Mouse (Mus musculus) ES-E14 (cell line): ENCODE data around the gene Cd300e.

Experiments used
- HCFC1 ChIP-seq: IDR thresholded peaks from 2 replicates; pipeline ENCODE4 v1.6.1; 2012; ENCODE audit warnings: low read length, inconsistent platforms, borderline replicate concordance; ENCODE audit not compliant: insufficient read depth
- MAFK ChIP-seq: IDR thresholded peaks from 2 replicates; pipeline ENCODE4 v1.6.1; 2014; ENCODE audit warnings: mild to moderate bottlenecking, low read depth, low read length, inconsistent platforms; ENCODE audit not compliant: insufficient read depth
- ZNF384 ChIP-seq: IDR thresholded peaks from 2 replicates; pipeline ENCODE4 v1.6.1; 2012; ENCODE audit warnings: low read depth, low read length, inconsistent platforms

- TF ChIP-seq HCFC1 (no peak), ZNF384 (no peak), MAFK (no peak)
Observed at GRCm38 (mm10) chr11:115059797-115060196, 2.2 kb downstream of the Cd300e start.
